Mouse (Mus musculus) E14TG2a.4 (cell line): ENCODE results near the gene Dchs1.

ENCODE experiments used
- CTCF ChIP-seq: conservative IDR thresholded peaks from 2 replicates; pipeline ENCODE4 v1.5.1; 2014; ENCODE audit warnings: low read length
- NANOG ChIP-seq: IDR thresholded peaks from 2 replicates; pipeline ENCODE4 v1.6.1; 2014; ENCODE audit warnings: borderline replicate concordance, low read length, mixed read lengths
- POU5F1 ChIP-seq: IDR thresholded peaks from 2 replicates; pipeline ENCODE4 v1.6.1; 2014; ENCODE audit warnings: low read length, borderline replicate concordance

DNA sequence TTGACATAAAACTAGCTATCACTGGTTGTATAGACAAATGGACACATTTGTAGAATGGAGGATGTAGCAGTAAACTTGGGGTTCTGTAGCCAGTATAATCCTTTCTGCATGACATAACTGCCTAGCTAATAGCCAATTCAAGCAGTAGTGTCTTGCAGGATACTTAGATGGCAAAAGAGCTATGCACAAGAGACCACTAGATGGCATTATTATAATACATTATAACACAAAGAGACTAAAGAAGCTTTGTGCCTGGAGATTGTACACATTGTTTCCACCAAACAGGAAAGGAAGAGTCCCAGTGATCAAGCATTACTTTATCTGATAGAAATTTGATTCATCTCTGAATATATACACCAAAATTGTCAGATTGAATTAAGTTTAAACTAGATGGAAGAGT, 29.3 kb upstream of the Dchs1 start:
- peak; percentile 30 for TF ChIP-seq CTCF
- no peak for TF ChIP-seq NANOG
- TF ChIP-seq POU5F1 = no peak
